Mouse (Mus musculus): Measurements from ENCODE around the gene Capn1. TPM values are rescaled to one million over a fixed set of nuclear protein-coding genes. Genes with fewer than 3 reads are reported as not detected.

The Capn1 gene
- polyA plus RNA-seq, 1 experiment = 110 TPM

DNA sequence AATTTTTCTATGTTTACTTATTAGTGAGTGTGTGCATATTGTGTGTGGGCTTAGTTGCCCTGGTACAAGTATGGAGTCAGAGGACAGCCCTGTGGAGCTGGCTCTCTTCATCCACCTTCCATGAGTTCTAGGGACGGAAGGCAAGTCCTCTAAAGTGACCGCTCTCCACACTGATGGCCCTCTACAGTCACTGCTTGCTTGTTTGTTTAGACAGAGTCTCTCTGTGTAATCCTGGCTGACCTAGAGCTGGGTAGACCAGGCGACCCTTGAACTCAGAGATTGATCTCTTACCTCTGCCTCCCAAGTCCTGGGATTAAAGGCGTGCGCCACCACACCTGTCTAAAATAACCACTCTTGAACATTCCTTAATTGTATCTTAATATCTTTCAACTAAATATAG is 58.3 kb downstream of the Capn1 start:
- Histone ChIP-seq H3K36me3 (ENCODE audit: control insufficient read depth, insufficient read depth) (peaks cover 6% of the 10 kb centered on the region), H3K4me2 (ENCODE audit: low read depth) (no peak overlapping the region), H3K27me3 (ENCODE audit: control insufficient read depth, insufficient read depth, insufficient read length) (no peaks in the 10 kb centered on the region), H3K79me2 (ENCODE audit: control insufficient read depth, insufficient read depth) (no peaks in the 10 kb centered on the region), H3K4me3 (no peak overlapping the region), H3ac (ENCODE audit: control insufficient read depth, insufficient read length) (no peak overlapping the region)
- TF ChIP-seq SRF (IDR thresholded peaks at IDR 0.05; ENCODE audit: control insufficient read depth, insufficient read length, low read depth) = no peak
- no peak for TF ChIP-seq USF1 (IDR thresholded peaks at IDR 0.05; ENCODE audit: low read depth)
- TF ChIP-seq MYOD1 (IDR thresholded peaks at IDR 0.05; ENCODE audit: control insufficient read depth in 1 of 3, insufficient read length in 2 of 3, low read depth in 2 of 3) = no peak
- no peak for TF ChIP-seq MYOG (IDR thresholded peaks at IDR 0.05; ENCODE audit: control insufficient read depth in 1 of 3, insufficient read depth in 1 of 3, insufficient read length in 2 of 3, low read depth in 2 of 3)
- TF ChIP-seq POLR2A (IDR thresholded peaks at IDR 0.05; ENCODE audit: insufficient read length, low read depth) = no peak
- TF ChIP-seq REST (IDR thresholded peaks at IDR 0.05; ENCODE audit: insufficient read depth, insufficient read length) = no peak
- no peak for TF ChIP-seq CEBPB (IDR thresholded peaks at IDR 0.05; ENCODE audit: insufficient read depth, poor library complexity, severe bottlenecking)
- TF ChIP-seq POLR2AphosphoS2 (IDR thresholded peaks at IDR 0.05; ENCODE audit: insufficient read length, low read depth) = no peak
- no peak for TF ChIP-seq E2F4 (IDR thresholded peaks at IDR 0.05; ENCODE audit: insufficient read depth)
- TF ChIP-seq MAX (IDR thresholded peaks at IDR 0.05; ENCODE audit: low read depth) = no peak
- no peak for TF ChIP-seq TCF3 (IDR thresholded peaks at IDR 0.05; ENCODE audit: insufficient read length, low read depth)
- TF ChIP-seq TCF12 (IDR thresholded peaks at IDR 0.05; ENCODE audit: insufficient read depth, poor library complexity, severe bottlenecking) = no peak

DNA sequence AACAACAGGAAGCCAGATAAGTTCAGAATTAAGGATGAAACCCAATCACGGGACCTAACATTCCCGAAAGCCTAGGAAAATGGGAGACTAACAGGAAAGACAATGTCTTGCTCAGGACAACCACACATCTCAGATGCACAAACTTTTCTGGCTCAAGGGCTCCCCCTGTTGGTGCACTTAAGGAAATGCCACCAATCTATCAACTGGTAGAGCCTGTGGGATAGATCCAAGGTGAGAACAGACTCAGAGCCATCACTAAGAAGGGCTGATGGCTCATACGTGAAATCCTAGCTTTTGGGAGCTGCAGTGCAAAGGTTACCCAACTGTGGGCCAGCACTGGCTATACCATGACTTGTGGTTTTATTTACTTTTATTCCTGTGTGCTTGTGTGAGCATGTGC is 59.0 kb downstream of the Capn1 start:
- Histone ChIP-seq H3ac (ENCODE audit: control insufficient read depth, insufficient read length) (no peak overlapping the region), H3K36me3 (ENCODE audit: control insufficient read depth, insufficient read depth) (peaks cover 6% of the 10 kb centered on the region)

GRCm38 (mm10) chr19:5955704-5956670 is 59.7 kb downstream of the Capn1 start:
- H3ac ChIP-seq (ENCODE audit: control insufficient read depth, insufficient read length) = no peak overlapping the region
- no peak for TF ChIP-seq SRF (IDR thresholded peaks at IDR 0.05; ENCODE audit: control insufficient read depth, insufficient read length, low read depth)
- no peak for TF ChIP-seq USF1 (IDR thresholded peaks at IDR 0.05; ENCODE audit: low read depth)
- H3K4me2 ChIP-seq (ENCODE audit: low read depth) = peak overlapping the region; percentile 34
- no peaks in the 10 kb centered on the region for H3K79me2 ChIP-seq (ENCODE audit: control insufficient read depth, insufficient read depth)
- H3K4me3 ChIP-seq = no peak overlapping the region
- no peaks in the 10 kb centered on the region for H3K27me3 ChIP-seq (ENCODE audit: control insufficient read depth, insufficient read depth, insufficient read length)
- peaks cover 6% of the 10 kb centered on the region for H3K36me3 ChIP-seq (ENCODE audit: control insufficient read depth, insufficient read depth)

More for the DNA sequence above, 59.0 kb downstream of the Capn1 start:
- Histone ChIP-seq H3K79me2 (ENCODE audit: control insufficient read depth, insufficient read depth) (no peaks in the 10 kb centered on the region), H3K4me2 (ENCODE audit: low read depth) (peak overlapping the region; percentile 34), H3K4me3 (no peak overlapping the region), H3K27me3 (ENCODE audit: control insufficient read depth, insufficient read depth, insufficient read length) (no peaks in the 10 kb centered on the region)
- TF ChIP-seq SRF (IDR thresholded peaks at IDR 0.05; ENCODE audit: control insufficient read depth, insufficient read length, low read depth) (no peak), MYOD1 (IDR thresholded peaks at IDR 0.05; ENCODE audit: control insufficient read depth in 1 of 3, insufficient read length in 2 of 3, low read depth in 2 of 3) (no peak), E2F4 (IDR thresholded peaks at IDR 0.05; ENCODE audit: insufficient read depth) (no peak), POLR2A (IDR thresholded peaks at IDR 0.05; ENCODE audit: insufficient read length, low read depth) (no peak), CEBPB (IDR thresholded peaks at IDR 0.05; ENCODE audit: insufficient read depth, poor library complexity, severe bottlenecking) (no peak), MAX (IDR thresholded peaks at IDR 0.05; ENCODE audit: low read depth) (no peak), POLR2AphosphoS2 (IDR thresholded peaks at IDR 0.05; ENCODE audit: insufficient read length, low read depth) (no peak), REST (IDR thresholded peaks at IDR 0.05; ENCODE audit: insufficient read depth, insufficient read length) (no peak), USF1 (IDR thresholded peaks at IDR 0.05; ENCODE audit: low read depth) (no peak), MYOG (IDR thresholded peaks at IDR 0.05; ENCODE audit: control insufficient read depth in 1 of 3, insufficient read depth in 1 of 3, insufficient read length in 2 of 3, low read depth in 2 of 3) (no peak), TCF3 (IDR thresholded peaks at IDR 0.05; ENCODE audit: insufficient read length, low read depth) (no peak), TCF12 (IDR thresholded peaks at IDR 0.05; ENCODE audit: insufficient read depth, poor library complexity, severe bottlenecking) (no peak)

- no peaks in the 10 kb centered on the region for H3K27me3 ChIP-seq (ENCODE audit: control insufficient read depth, insufficient read depth, insufficient read length)
- no peak overlapping the region for H3K4me2 ChIP-seq (ENCODE audit: low read depth)
- no peaks in the 10 kb centered on the region for H3K79me2 ChIP-seq (ENCODE audit: control insufficient read depth, insufficient read depth)
- peaks cover 6% of the 10 kb centered on the region for H3K36me3 ChIP-seq (ENCODE audit: control insufficient read depth, insufficient read depth)
- no peak overlapping the region for H3ac ChIP-seq (ENCODE audit: control insufficient read depth, insufficient read length)
- H3K4me3 ChIP-seq = no peak overlapping the region
- no peak for TF ChIP-seq MAX (IDR thresholded peaks at IDR 0.05; ENCODE audit: low read depth)
- TF ChIP-seq E2F4 (IDR thresholded peaks at IDR 0.05; ENCODE audit: insufficient read depth) = no peak
- no peak for TF ChIP-seq TCF12 (IDR thresholded peaks at IDR 0.05; ENCODE audit: insufficient read depth, poor library complexity, severe bottlenecking)
- TF ChIP-seq POLR2A (IDR thresholded peaks at IDR 0.05; ENCODE audit: insufficient read length, low read depth) = no peak
- TF ChIP-seq SRF (IDR thresholded peaks at IDR 0.05; ENCODE audit: control insufficient read depth, insufficient read length, low read depth) = no peak
- TF ChIP-seq MYOG (IDR thresholded peaks at IDR 0.05; ENCODE audit: control insufficient read depth in 1 of 3, insufficient read depth in 1 of 3, insufficient read length in 2 of 3, low read depth in 2 of 3) = no peak
- TF ChIP-seq POLR2AphosphoS2 (IDR thresholded peaks at IDR 0.05; ENCODE audit: insufficient read length, low read depth) = no peak
- no peak for TF ChIP-seq MYOD1 (IDR thresholded peaks at IDR 0.05; ENCODE audit: control insufficient read depth in 1 of 3, insufficient read length in 2 of 3, low read depth in 2 of 3)
These were observed 60.8 kb downstream of the Capn1 start for GRCm38 (mm10) chr19:5954936-5955335.

Data from myocyte (in vitro differentiated cells).